Mouse (Mus musculus) limb, embryonic 15.5 days (tissue): ENCODE results near the gene Mast4. TPM values are rescaled to one million over a fixed set of nuclear protein-coding genes. Genes with fewer than 3 reads are reported as not detected.

ENCODE experiments used
- ATAC-seq: fragments of 200-750 bp; cut with Nextera tagmentation; 2 replicates; pipeline ENCODE4 v1.8.0; 2017; ENCODE audit warnings: low read depth, moderate TSS enrichment; ENCODE audit not compliant: insufficient number of reproducible peaks, low FRiP score, low TSS enrichment
- H3K27ac ChIP-seq: fragments of 300-500 bp; sonication (generic); 2 replicates; pipeline ENCODE4 v1.5.1; 2015; ENCODE audit warnings: moderate library complexity, mild to moderate bottlenecking, inconsistent platforms
- H3K27me3 ChIP-seq: fragments of 300-500 bp; sonication (generic); 2 replicates; pipeline ENCODE4 v1.6.1; 2015; ENCODE audit warnings: inconsistent platforms
- H3K36me3 ChIP-seq: fragments of 300-500 bp; sonication (generic); 2 replicates; pipeline ENCODE4 v1.6.1; 2015; ENCODE audit warnings: inconsistent platforms
- H3K4me1 ChIP-seq: fragments of 300-500 bp; sonication (generic); 2 replicates; pipeline ENCODE4 v1.6.1; 2015; ENCODE audit warnings: inconsistent platforms
- H3K4me2 ChIP-seq: fragments of 300-500 bp; sonication (generic); 2 replicates; pipeline ENCODE4 v1.6.1; 2015; ENCODE audit warnings: mild to moderate bottlenecking, inconsistent platforms
- H3K4me3 ChIP-seq: fragments of 300-500 bp; sonication (generic); 2 replicates; pipeline ENCODE4 v1.5.1; 2015; ENCODE audit warnings: mild to moderate bottlenecking, inconsistent platforms
- H3K9ac ChIP-seq: fragments of 300-500 bp; sonication (generic); 2 replicates; pipeline ENCODE4 v1.6.1; 2015; ENCODE audit warnings: inconsistent platforms
- H3K9me3 ChIP-seq: fragments of 300-500 bp; sonication (generic); 2 replicates; pipeline ENCODE4 v1.6.1; 2016; ENCODE audit warnings: inconsistent platforms
- WGBS: fragments of 180-500 bp; shearing (Covaris S2); methylation state at CpG from one replicate; pipeline ENCODE4 v1.1.7; 2015; 5-methylcytosine and 5-hydroxymethylcytosine counted together
- polyA plus RNA-seq: library from polyadenylated mRNA; unstranded; fragments of >200 nt; fragmentation: Nextera tagmentation; extraction: Ambion mirVana; gene quantifications from 2 replicates; pipeline ENCODE4 v1.2.1, GENCODE M21; 2015

Gene Mast4
- polyA plus RNA-seq, 1 experiment from 2014 or later: 26.3 TPM

DNA sequence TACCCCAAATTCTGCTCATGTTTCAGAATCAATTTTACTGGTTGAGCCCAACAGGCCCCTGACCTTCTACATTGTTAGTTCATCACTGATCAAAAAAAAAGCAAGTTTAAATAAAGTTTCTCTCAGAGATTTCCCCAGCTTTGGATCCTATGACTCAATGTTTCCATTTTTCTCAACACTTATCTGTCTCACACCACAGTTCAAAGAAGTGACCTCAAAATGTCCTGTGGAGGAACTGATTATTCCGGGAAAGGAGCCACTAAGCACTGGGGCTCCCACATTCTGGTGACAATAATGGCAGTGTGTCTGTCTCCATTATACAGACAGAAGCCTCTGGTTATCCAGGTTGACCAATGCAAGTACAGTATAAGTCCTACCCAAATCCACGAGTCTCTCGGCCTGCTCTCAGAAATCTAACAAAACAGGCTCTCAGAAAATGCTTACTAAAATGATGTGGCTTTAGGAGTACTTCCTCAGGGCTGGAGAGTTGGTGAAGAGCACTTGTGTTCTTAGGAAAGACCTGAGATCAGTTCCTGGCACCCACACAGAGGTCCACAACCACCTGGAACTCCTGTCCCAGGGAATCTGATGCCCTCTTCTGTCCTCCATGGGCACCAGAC, 319.1 kb downstream of the Mast4 start:
- no peak for ATAC-seq
- no peaks in the 10 kb centered on the region for H3K36me3 ChIP-seq
- H3K27me3 ChIP-seq: no peaks in the 10 kb centered on the region
- WGBS: 90% methylated on average over 3 of the region's 3 CpGs
- no peak overlapping the region for H3K27ac ChIP-seq
- no peaks in the 10 kb centered on the region for H3K4me1 ChIP-seq
- H3K9ac ChIP-seq: no peak overlapping the region
- H3K9me3 ChIP-seq: no peaks in the 10 kb centered on the region
- H3K4me2 ChIP-seq: no peak overlapping the region
- no peak overlapping the region for H3K4me3 ChIP-seq

DNA sequence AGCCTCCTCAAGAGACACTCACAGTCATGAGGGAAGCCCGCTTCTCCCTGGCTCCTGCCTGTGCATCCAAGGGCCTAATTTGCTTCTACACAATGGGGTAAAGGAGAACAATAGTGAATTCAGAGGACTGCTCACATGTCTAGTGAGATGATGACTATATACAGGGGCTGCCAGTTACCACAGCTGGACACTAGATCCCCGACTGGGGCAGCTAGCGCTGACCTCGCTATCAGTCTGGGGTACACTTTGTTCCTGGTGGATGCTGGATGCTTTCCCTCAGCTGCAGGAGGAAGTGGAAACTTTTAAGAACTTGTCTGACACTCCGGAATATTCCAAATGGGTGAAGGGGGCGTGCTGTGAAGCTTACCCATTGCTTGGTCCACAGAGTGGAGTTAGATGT, 319.7 kb downstream of the Mast4 start:
- H3K4me3 ChIP-seq: no peak overlapping the region
- no peak overlapping the region for H3K9ac ChIP-seq
- no peak overlapping the region for H3K27ac ChIP-seq
- H3K9me3 ChIP-seq: no peaks in the 10 kb centered on the region
- ATAC-seq: no peak
- no peaks in the 10 kb centered on the region for H3K27me3 ChIP-seq
- H3K4me1 ChIP-seq: no peaks in the 10 kb centered on the region
- no peak overlapping the region for H3K4me2 ChIP-seq
- 88% methylated on average over 6 of the region's 6 CpGs for whole genome bisulfite sequencing
- H3K36me3 ChIP-seq: no peaks in the 10 kb centered on the region

DNA sequence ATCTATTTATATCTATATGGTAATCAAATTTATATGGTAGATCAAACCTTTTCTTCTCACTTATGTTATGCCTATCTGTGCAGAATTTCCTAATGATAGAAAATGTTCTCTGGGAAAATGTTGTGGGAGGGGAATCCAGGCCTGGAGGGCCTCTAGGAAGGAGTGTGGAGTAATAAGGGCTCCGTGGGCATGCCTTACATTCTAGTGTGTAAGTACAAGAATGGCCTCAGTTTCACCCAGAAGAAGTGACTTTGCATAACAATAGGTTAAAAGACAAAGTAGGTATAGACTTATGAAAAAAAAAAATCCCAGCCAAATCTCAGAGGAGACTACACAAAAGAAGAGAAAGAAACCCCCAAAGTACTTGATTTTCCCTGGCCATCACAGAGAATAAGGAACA, 320.1 kb downstream of the Mast4 start:
- WGBS: 63% methylated on average over 1 of the region's 1 CpGs
- ATAC-seq: no peak
- no peak overlapping the region for H3K27ac ChIP-seq

DNA sequence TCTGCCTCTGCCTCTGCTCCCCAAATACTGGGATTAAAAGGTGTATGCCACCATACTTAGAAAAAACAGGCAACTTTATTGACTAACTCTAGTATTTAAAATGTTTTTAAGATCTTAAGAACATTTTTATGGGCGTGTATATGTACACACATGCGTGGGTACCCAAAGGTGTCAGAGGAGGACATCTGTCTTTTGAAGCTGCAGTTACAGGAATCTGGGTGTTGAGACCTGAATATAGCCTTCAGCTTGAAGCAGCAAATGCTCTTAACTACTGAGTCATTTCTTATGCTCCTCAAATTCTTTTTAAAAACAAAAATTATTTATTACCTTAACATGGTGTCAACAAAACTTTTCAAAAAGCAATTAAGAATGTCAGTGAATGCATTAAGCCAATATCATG, 329.1 kb downstream of the Mast4 start:
- Histone ChIP-seq H3K27ac (no peak overlapping the region), H3K4me2 (no peak overlapping the region), H3K4me1 (no peaks in the 10 kb centered on the region), H3K9ac (no peak overlapping the region), H3K27me3 (no peaks in the 10 kb centered on the region), H3K36me3 (no peaks in the 10 kb centered on the region), H3K9me3 (no peaks in the 10 kb centered on the region), H3K4me3 (no peak overlapping the region)
- 66% methylated on average over 2 of the region's 2 CpGs for whole genome bisulfite sequencing
- ATAC-seq: no peak

More for the DNA sequence above, 320.1 kb downstream of the Mast4 start:
- no peaks in the 10 kb centered on the region for H3K27me3 ChIP-seq
- H3K4me3 ChIP-seq: no peak overlapping the region
- H3K4me2 ChIP-seq: no peak overlapping the region
- H3K36me3 ChIP-seq: no peaks in the 10 kb centered on the region
- no peaks in the 10 kb centered on the region for H3K9me3 ChIP-seq
- no peak overlapping the region for H3K9ac ChIP-seq
- H3K4me1 ChIP-seq: no peaks in the 10 kb centered on the region

DNA sequence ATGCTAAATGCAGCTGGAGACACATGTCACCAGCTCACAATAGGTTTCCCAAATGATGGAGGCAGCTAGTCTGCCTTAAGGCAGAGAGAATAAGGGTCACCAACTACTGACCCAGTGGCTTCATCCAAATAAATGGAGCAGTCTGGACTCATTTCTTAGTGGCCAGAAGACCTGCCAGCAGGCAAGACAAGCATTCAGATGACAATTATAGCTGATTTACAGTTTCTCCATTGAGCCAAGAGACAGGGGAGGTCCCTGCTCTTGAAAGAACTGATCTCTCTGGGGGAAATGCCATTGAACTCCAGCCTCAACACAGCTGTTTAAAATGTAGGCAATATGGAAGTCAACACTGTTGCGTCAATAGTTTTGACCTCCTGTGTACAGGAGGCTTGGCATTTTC, 332.5 kb downstream of the Mast4 start:
- no peaks in the 10 kb centered on the region for H3K27me3 ChIP-seq
- H3K27ac ChIP-seq: no peak overlapping the region
- no peaks in the 10 kb centered on the region for H3K4me1 ChIP-seq
- 65% methylated on average over 1 of the region's 1 CpGs for whole genome bisulfite sequencing
- H3K4me2 ChIP-seq: no peak overlapping the region
- H3K4me3 ChIP-seq: no peak overlapping the region
- no peaks in the 10 kb centered on the region for H3K36me3 ChIP-seq
- no peak overlapping the region for H3K9ac ChIP-seq
- ATAC-seq: no peak
- H3K9me3 ChIP-seq: no peaks in the 10 kb centered on the region

DNA sequence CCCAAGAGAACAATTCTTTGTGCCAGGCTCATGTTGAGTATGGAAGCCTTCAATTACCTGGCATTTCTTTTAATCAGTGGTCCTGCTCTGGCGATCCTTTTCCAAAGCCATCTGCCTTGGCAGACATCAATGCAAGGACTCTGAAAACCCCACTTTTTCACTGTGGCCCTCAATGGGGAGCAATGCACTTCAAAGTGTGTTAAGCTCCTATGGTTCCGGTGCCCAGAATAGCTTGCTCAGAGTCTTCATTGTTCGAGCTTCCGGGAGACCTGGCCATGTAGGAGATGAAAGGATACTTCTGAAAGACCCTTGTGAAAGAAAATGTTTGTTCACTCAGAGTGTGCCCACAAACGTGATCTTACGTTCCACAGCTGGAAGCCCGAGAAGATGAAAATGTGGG, 333.4 kb downstream of the Mast4 start:
- ATAC-seq: no peak
- no peaks in the 10 kb centered on the region for H3K9me3 ChIP-seq
- WGBS: 73% methylated on average over 7 of the region's 7 CpGs

DNA sequence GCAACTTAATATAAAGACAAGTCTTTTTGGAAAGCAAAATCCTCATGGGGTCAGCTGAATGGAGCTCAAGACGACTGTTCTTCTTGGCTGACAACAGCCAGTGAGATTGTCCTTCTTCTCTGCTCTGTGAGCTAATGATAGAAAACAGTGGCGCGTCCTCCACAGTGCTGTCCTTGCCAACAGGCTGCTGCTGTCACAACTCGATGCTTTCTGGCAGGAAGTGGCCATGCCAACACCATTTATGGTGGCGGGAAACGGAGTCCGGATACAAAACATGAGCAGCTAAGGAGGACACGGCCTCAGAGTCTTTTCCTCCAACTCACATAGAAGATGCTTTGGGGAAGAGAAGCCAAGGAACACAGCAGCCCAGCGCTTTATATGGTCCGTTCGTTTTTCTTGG, 340.2 kb downstream of the Mast4 start:
- Histone ChIP-seq H3K36me3 (no peaks in the 10 kb centered on the region), H3K4me2 (no peak overlapping the region), H3K4me1 (no peaks in the 10 kb centered on the region), H3K9ac (no peak overlapping the region), H3K9me3 (no peaks in the 10 kb centered on the region), H3K27ac (no peak overlapping the region), H3K4me3 (no peak overlapping the region), H3K27me3 (no peaks in the 10 kb centered on the region)
- WGBS: 89% methylated on average over 11 of the region's 11 CpGs
- ATAC-seq: no peak

More for the DNA sequence above, 333.4 kb downstream of the Mast4 start:
- Histone ChIP-seq H3K36me3 (no peaks in the 10 kb centered on the region), H3K27me3 (no peaks in the 10 kb centered on the region), H3K27ac (no peak overlapping the region), H3K4me1 (no peaks in the 10 kb centered on the region), H3K4me2 (no peak overlapping the region), H3K9ac (no peak overlapping the region), H3K4me3 (no peak overlapping the region)

DNA sequence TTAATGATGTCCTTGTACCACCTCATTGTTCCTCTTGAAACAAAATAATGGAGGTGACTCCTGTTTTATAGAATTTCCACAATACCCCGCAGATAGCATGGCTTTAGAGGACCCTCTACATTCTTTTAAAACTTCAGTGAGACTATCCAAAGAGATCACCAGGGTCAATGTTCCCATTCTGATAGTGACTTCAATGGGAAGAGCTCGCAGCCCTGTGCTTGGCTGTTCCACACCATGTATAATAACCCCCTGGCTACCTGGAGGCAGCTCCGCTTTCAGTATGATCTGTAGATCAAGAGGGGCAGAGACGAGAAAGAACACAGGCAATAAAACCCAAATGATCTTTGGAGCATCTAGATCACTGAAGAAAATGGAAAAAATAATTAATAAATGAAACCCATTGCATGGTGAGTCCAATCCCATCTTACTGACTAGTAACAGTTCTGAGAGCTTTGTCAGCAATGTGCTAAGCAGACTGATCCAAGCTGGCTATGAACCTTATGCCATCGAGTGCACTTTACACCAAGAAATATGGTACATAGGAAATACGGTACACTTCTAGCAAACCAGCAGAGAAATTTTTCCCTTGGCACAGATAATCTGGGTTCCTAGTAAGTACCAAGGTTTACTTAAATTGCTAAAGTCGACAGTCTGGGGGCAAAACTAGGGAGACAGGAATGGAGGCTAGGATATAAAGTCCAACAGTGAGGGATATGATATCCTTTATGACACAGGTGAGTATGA, 341.4 kb downstream of the Mast4 start:
- 84% methylated on average over 7 of the region's 7 CpGs for WGBS
- H3K4me2 ChIP-seq: no peak overlapping the region
- ATAC-seq: no peak

DNA sequence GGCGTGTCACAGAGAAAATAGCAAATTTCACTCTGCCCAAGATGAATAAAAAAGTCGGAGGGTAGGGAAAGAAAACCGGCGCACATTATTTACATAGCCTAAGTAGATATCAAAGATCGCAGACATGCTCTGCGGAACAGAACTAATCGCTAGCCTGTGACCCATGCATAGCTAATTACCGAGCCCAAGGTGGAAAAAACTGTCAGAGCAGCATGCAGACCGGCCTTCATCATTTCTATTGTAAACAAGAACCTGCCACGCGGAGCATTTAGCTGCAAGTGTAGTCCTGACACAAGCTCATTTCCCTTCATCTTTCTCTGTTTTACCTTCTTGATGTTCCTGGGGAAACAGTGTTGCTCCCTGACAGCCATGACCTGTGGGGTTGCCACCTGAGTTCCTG, 342.4 kb downstream of the Mast4 start:
- no peak overlapping the region for H3K4me2 ChIP-seq
- H3K36me3 ChIP-seq: no peaks in the 10 kb centered on the region
- no peaks in the 10 kb centered on the region for H3K9me3 ChIP-seq
- H3K4me3 ChIP-seq: no peak overlapping the region
- H3K27me3 ChIP-seq: no peaks in the 10 kb centered on the region
- 80% methylated on average over 11 of the region's 11 CpGs for WGBS
- ATAC-seq: no peak
- H3K4me1 ChIP-seq: no peaks in the 10 kb centered on the region
- no peak overlapping the region for H3K27ac ChIP-seq
- H3K9ac ChIP-seq: no peak overlapping the region

More for the DNA sequence above, 341.4 kb downstream of the Mast4 start:
- Histone ChIP-seq H3K4me1 (no peaks in the 10 kb centered on the region), H3K27me3 (no peaks in the 10 kb centered on the region), H3K27ac (no peak overlapping the region), H3K36me3 (no peaks in the 10 kb centered on the region), H3K9ac (no peak overlapping the region), H3K9me3 (no peaks in the 10 kb centered on the region), H3K4me3 (no peak overlapping the region)

DNA sequence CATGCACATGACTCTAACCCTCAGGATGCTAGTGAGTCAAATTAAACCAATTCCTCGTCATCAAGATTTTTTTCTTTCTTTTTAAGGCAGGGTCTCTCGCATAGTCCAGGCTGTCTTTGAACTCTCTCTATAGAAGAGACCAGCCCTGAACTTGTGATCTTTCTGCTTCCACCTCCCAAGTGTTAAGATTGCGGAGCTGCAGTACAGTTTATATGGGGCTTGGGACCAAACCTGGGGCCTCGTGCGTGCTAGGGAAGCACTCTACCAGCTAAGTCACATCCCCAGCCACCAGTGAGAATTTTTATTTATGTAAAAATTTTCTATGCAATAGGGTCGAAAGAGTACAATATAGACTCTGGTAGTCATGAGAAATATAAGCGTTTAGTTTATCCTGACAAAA, 343.1 kb downstream of the Mast4 start:
- Histone ChIP-seq H3K4me2 (no peak overlapping the region), H3K9me3 (no peaks in the 10 kb centered on the region), H3K27ac (no peak overlapping the region), H3K4me1 (no peaks in the 10 kb centered on the region), H3K27me3 (no peaks in the 10 kb centered on the region), H3K4me3 (no peak overlapping the region), H3K36me3 (no peaks in the 10 kb centered on the region), H3K9ac (no peak overlapping the region)
- 83% methylated on average over 7 of the region's 7 CpGs for WGBS
- ATAC-seq: no peak

DNA sequence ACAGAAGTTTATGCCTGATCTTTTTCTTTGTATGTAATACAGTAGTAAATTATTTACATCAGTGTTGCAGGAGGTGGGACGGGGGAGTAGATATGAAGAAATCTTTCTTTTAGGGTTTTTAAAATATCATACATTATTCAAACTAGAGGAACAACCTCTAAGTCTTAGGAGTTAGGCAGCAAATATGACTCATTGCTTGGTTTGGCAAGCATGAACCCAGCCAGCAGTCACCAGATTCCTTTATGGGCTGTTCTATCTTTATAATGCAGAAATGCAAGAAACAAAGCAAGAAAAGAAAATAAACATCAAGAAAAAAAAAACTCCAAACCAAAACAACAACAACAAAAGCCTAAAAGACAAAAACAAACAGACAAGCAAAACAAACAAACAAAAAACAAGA, 344.2 kb downstream of the Mast4 start:
- WGBS: 80% methylated on average over 1 of the region's 1 CpGs

DNA sequence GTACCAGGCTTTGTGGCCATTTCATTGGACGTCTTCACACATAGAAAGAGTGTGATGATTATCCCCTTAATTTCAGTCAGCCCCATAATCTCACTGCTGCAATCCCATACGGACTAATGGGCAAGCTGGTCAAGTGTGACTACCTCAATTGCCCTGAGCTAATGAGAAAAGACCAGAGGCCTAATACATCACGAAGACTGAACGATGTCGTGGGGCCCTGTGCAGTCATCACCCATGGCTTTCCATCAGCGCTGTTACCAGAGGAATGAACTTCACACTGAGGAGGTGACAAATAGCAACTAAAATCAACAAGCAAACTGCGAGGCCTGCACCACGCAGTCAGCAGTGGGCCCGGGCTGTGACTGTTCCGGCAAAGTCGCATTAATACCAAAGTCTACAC, 344.7 kb downstream of the Mast4 start:
- Histone ChIP-seq H3K36me3 (no peaks in the 10 kb centered on the region), H3K4me2 (no peak overlapping the region), H3K9me3 (no peaks in the 10 kb centered on the region), H3K4me3 (no peak overlapping the region), H3K4me1 (no peaks in the 10 kb centered on the region), H3K9ac (no peak overlapping the region), H3K27ac (no peak overlapping the region), H3K27me3 (no peaks in the 10 kb centered on the region)
- 73% methylated on average over 11 of the region's 11 CpGs for WGBS
- ATAC-seq: no peak

More for the DNA sequence above, 344.2 kb downstream of the Mast4 start:
- Histone ChIP-seq H3K36me3 (no peaks in the 10 kb centered on the region), H3K4me3 (no peak overlapping the region), H3K9me3 (no peaks in the 10 kb centered on the region), H3K9ac (no peak overlapping the region), H3K27ac (no peak overlapping the region), H3K4me1 (no peaks in the 10 kb centered on the region), H3K4me2 (no peak overlapping the region), H3K27me3 (no peaks in the 10 kb centered on the region)
- ATAC-seq: no peak
